Mouse (Mus musculus) midbrain, embryonic 11.5 days (tissue): ENCODE data around the gene Pttg1. TPM values are rescaled to one million over a fixed set of nuclear protein-coding genes. Genes with fewer than 3 reads are reported as not detected.

ENCODE experiments used
- ATAC-seq: fragments of 200-750 bp; cut with Nextera tagmentation; 2 replicates; pipeline ENCODE4 v1.8.0; 2017; ENCODE audit warnings: moderate TSS enrichment, moderate library complexity; ENCODE audit not compliant: low FRiP score
- DNase-seq: peaks from one replicate; pipeline ENCODE4 v3.0.0; 2015; ENCODE audit warnings: low spot score; ENCODE audit errors: missing footprints
- H3K27ac ChIP-seq: fragments of 300-500 bp; sonication (generic); 2 replicates; pipeline ENCODE4 v1.5.1; 2014; ENCODE audit warnings: low read depth, low read length
- H3K27me3 ChIP-seq: fragments of 300-500 bp; sonication (generic); 2 replicates; pipeline ENCODE4 v1.6.1; 2014; ENCODE audit warnings: mild to moderate bottlenecking, low read length, moderate library complexity, mixed read lengths; ENCODE audit not compliant: control insufficient read depth, insufficient read depth
- H3K36me3 ChIP-seq: fragments of 300-500 bp; sonication (generic); 2 replicates; pipeline ENCODE4 v1.6.1; 2014; ENCODE audit warnings: mild to moderate bottlenecking, low read length, moderate library complexity, mixed read lengths; ENCODE audit not compliant: control insufficient read depth, insufficient read depth
- H3K4me1 ChIP-seq: fragments of 300-500 bp; sonication (generic); 2 replicates; pipeline ENCODE4 v1.6.1; 2014; ENCODE audit warnings: low read length; ENCODE audit not compliant: control insufficient read depth, insufficient read depth
- H3K4me2 ChIP-seq: fragments of 300-500 bp; sonication (generic); 2 replicates; pipeline ENCODE4 v1.6.1; 2014; ENCODE audit warnings: mild to moderate bottlenecking, moderate library complexity
- H3K4me3 ChIP-seq: fragments of 300-500 bp; sonication (generic); 2 replicates; pipeline ENCODE4 v1.5.1; 2014; ENCODE audit warnings: low read depth, low read length
- H3K9ac ChIP-seq: fragments of 300-500 bp; sonication (generic); 2 replicates; pipeline ENCODE4 v1.6.1; 2014; ENCODE audit warnings: low read length
- H3K9me3 ChIP-seq: fragments of 300-500 bp; sonication (generic); 2 replicates; pipeline ENCODE4 v1.6.1; 2016; ENCODE audit warnings: low read length; ENCODE audit not compliant: control insufficient read depth
- WGBS: fragments of 180-500 bp; shearing (Covaris S2); extraction: QIAGEN DNeasy Blood & Tissue Kit; methylation state at CpG from one replicate; pipeline ENCODE4 v1.1.7; 2014; 5-methylcytosine and 5-hydroxymethylcytosine counted together
- polyA plus RNA-seq: library from polyadenylated mRNA; unstranded; fragments of >200 nt; fragmentation: Nextera tagmentation; extraction: Ambion mirVana; gene quantifications from 2 replicates; pipeline ENCODE4 v1.2.1, GENCODE M21; 2014

The Pttg1 gene
- polyA plus RNA-seq, 1 experiment from 2014 or later, result 89.0 TPM

GRCm38 (mm10) chr11:43451322-43451721 lies 25.3 kb upstream of the Pttg1 start:
- WGBS, result 65% methylated on average over 4 of the region's 4 CpGs
- Histone ChIP-seq H3K4me2 (no peak overlapping the region), H3K4me3 (no peak overlapping the region), H3K9ac (no peak overlapping the region), H3K27me3 (no peaks in the 10 kb centered on the region), H3K9me3 (no peaks in the 10 kb centered on the region), H3K27ac (no peak overlapping the region), H3K36me3 (peaks cover under 1% of the 10 kb centered on the region; the same call in 1 of the 2 replicates), H3K4me1 (no peaks in the 10 kb centered on the region)
- DNase-seq (peak; percentile 57), ATAC-seq (no peak)

GRCm38 (mm10) chr11:43449916-43450315 lies 23.9 kb upstream of the Pttg1 start:
- no peak for DNase-seq
- Histone ChIP-seq H3K4me1 (no peaks in the 10 kb centered on the region), H3K27ac (no peak overlapping the region), H3K4me3 (no peak overlapping the region), H3K36me3 (peaks cover 9% of the 10 kb centered on the region; the same call in 1 of the 2 replicates), H3K4me2 (no peak overlapping the region), H3K9ac (no peak overlapping the region), H3K9me3 (no peaks in the 10 kb centered on the region), H3K27me3 (no peaks in the 10 kb centered on the region)
- ATAC-seq, result no peak
- WGBS, result 88% methylated on average over 2 of the region's 2 CpGs

- no peak overlapping the region for H3K27ac ChIP-seq
- H3K4me3 ChIP-seq, result no peak overlapping the region
- DNase-seq (no peak), ATAC-seq (no peak)
- WGBS, result 94% methylated on average over 13 of the region's 13 CpGs
- H3K4me2 ChIP-seq, result no peak overlapping the region
- no peaks in the 10 kb centered on the region for H3K4me1 ChIP-seq
- no peaks in the 10 kb centered on the region for H3K27me3 ChIP-seq
- H3K36me3 ChIP-seq, result peaks cover 42% of the 10 kb centered on the region
- no peak overlapping the region for H3K9ac ChIP-seq
- no peaks in the 10 kb centered on the region for H3K9me3 ChIP-seq
Measured at GRCm38 (mm10) chr11:43443183-43443582, 17.1 kb upstream of the Pttg1 start.

DNA sequence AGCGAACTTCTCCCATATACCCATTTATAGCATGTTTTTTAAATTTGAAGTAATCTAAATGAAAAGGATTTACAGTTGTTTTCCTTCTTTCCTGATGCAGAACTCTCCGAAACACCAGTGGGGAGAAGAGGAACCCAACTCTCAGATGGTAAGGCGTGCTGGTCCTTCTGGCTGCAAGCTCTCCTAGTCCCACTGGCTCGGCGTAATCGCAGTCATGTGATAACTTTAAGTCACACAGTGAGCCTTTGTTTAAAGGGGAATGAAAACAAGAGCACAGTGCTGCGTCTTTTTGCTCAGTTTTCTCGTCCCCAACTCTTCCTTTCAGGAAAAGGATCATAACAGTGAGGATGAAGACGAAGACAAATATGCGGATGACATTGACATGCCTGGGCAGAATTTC lies 15.1 kb upstream of the Pttg1 start:
- no peaks in the 10 kb centered on the region for H3K4me1 ChIP-seq
- H3K4me3 ChIP-seq, result no peak overlapping the region
- H3K9me3 ChIP-seq, result no peaks in the 10 kb centered on the region
- H3K36me3 ChIP-seq, result peaks cover 40% of the 10 kb centered on the region
- WGBS, result 95% methylated on average over 10 of the region's 10 CpGs
- no peak for ATAC-seq
- no peak for DNase-seq
- H3K27me3 ChIP-seq, result no peaks in the 10 kb centered on the region
- H3K4me2 ChIP-seq, result no peak overlapping the region
- H3K9ac ChIP-seq, result no peak overlapping the region
- no peak overlapping the region for H3K27ac ChIP-seq

DNA sequence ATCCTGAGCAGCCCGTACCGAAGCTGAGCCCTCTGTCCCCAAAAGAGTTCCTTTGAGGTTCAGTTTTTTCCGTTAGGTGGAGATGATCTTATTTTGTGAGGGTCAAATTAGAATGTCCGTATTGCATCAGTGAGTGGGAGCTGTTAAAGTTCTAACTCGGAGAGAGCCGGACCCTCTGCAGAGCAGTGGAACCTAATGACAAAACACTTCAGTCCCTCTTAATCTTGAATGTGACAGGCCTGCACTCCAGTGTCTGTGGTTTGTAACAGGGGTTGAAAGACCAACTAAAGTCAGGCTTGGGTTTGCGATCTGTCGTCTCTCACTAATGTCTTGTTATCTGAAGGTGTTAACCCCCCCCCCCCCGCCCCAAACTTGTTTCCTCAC lies 8.0 kb upstream of the Pttg1 start:
- H3K27ac ChIP-seq, result no peak overlapping the region
- peak overlapping the region; percentile 76 for H3K4me2 ChIP-seq
- H3K27me3 ChIP-seq, result no peaks in the 10 kb centered on the region
- H3K9ac ChIP-seq, result peak overlapping the region; percentile 79
- H3K36me3 ChIP-seq, result no peaks in the 10 kb centered on the region; the same call in 1 of the 2 replicates
- 5% methylated on average over 9 of the region's 9 CpGs for WGBS
- H3K4me3 ChIP-seq, result peak overlapping the region; percentile 87
- H3K9me3 ChIP-seq, result no peaks in the 10 kb centered on the region
- ATAC-seq (peak; percentile 61; the same call in 1 of the 2 replicates), DNase-seq (no peak)
- peaks cover 5% of the 10 kb centered on the region; the same call in 1 of the 2 replicates for H3K4me1 ChIP-seq

GRCm38 (mm10) chr11:43433254-43434023 lies 7.4 kb upstream of the Pttg1 start, which contains the start of gene Slu7:
Slu7 (plus strand) TSS chr11:43433744.
- Histone ChIP-seq H3K4me2 (peak within 1 kb of the TSS; percentile 76), H3K9ac (peak within 1 kb of the TSS; percentile 79), H3K9me3 (no peaks in the 10 kb centered on the region), H3K36me3 (no peaks in the 10 kb centered on the region; the same call in 1 of the 2 replicates), H3K27me3 (no peaks in the 10 kb centered on the region), H3K27ac (no peak within 1 kb of the TSS), H3K4me3 (peak within 1 kb of the TSS; percentile 87), H3K4me1 (peaks cover 5% of the 10 kb centered on the region; the same call in 1 of the 2 replicates)
- ATAC-seq, result peak; percentile 91
- DNase-seq, result peak; percentile 96
- 8% methylated on average over 38 of the region's 38 CpGs for WGBS

DNA sequence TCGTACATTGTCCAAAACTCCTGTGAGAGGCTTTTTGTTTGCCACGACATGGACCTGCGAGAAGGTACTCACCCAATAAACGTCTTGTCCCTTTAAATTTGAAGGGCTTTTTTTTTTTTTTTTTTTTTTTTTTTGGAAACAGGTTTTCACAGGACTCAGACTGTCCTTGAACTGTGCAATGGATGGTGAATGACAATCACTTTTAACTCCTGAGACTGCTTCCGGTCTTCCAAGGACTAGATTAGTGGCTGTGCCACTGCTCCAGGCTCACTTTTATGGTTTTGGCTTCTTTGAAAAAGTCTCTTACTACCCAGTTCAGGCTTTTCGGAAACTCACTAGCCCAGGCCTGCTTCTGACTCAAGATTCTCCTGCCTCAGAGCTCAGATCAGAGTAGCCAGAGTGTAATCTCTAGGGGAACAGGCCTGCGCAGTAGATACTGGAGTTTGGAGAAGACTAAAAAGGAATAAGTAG lies 398 bp upstream of the Pttg1 start:
- H3K4me1 ChIP-seq, result 0 out of 2 replicates have a peak, but pooled peaks cover 2% of the 10 kb centered on the region
- peak; percentile 89 for DNase-seq
- H3K27ac ChIP-seq, result no peak overlapping the region
- ATAC-seq, result peak; percentile 61
- peak overlapping the region; percentile 34; the same call in 1 of the 2 replicates for H3K9ac ChIP-seq
- H3K9me3 ChIP-seq, result no peaks in the 10 kb centered on the region
- WGBS, result 19% methylated on average over 7 of the region's 7 CpGs
- no peaks in the 10 kb centered on the region for H3K27me3 ChIP-seq
- H3K36me3 ChIP-seq, result no peaks in the 10 kb centered on the region
- peak overlapping the region; percentile 46 for H3K4me2 ChIP-seq
- H3K4me3 ChIP-seq, result peak overlapping the region; percentile 51

DNA sequence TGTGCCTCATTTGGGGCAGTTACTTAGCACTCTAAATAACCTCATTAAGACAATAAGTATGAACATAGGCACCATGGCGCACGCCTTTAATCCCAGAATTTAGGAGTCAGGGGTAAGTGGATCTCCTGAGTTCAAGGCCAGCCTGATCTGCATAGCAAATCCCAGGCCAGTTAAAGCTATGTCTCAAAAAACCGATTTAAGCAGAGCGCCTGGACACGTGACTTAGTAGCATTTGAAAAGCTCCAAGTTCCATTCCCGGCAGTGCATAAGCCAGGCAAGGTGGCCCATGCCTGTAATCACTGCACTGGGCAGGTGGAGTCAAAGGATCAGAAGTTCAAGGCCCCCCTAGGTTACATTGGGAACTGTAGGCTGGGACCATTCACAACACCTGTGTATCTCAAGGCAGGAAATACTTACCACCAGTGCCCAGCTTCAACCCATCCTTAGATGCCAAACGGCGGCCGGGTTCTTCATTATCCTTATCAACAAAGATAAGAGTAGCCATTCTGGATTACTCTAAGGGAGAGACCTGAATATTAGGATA lies 813 bp downstream of the Pttg1 start:
- DNase-seq (no peak), ATAC-seq (0 out of 2 replicates have a peak, but pooled peaks have one; percentile 31)
- no peaks in the 10 kb centered on the region for H3K36me3 ChIP-seq
- H3K4me1 ChIP-seq, result 0 out of 2 replicates have a peak, but pooled peaks cover 2% of the 10 kb centered on the region
- H3K9me3 ChIP-seq, result no peaks in the 10 kb centered on the region
- no peak overlapping the region for H3K27ac ChIP-seq
- H3K4me2 ChIP-seq, result peak overlapping the region; percentile 46; the same call in 1 of the 2 replicates
- no peaks in the 10 kb centered on the region for H3K27me3 ChIP-seq
- no peak overlapping the region for H3K9ac ChIP-seq
- no peak overlapping the region for H3K4me3 ChIP-seq
- WGBS, result 95% methylated on average over 9 of the region's 9 CpGs

- H3K4me2 ChIP-seq, result no peak overlapping the region
- WGBS, result 76% methylated on average over 5 of the region's 5 CpGs
- no peak for DNase-seq
- H3K36me3 ChIP-seq, result no peaks in the 10 kb centered on the region
- H3K9me3 ChIP-seq, result no peaks in the 10 kb centered on the region
- no peaks in the 10 kb centered on the region for H3K27me3 ChIP-seq
- no peak overlapping the region for H3K4me3 ChIP-seq
- H3K27ac ChIP-seq, result no peak overlapping the region
- H3K9ac ChIP-seq, result no peak overlapping the region
- no peak for ATAC-seq
- H3K4me1 ChIP-seq, result 0 out of 2 replicates have a peak, but pooled peaks cover 2% of the 10 kb centered on the region
Measured at GRCm38 (mm10) chr11:43424386-43424785, 1.7 kb downstream of the Pttg1 start.
